32 mouse cellular contexts compared by ENCODE assay signal in genomic region chr10:48149875-48150274, GRCm38 (mm10).
"Had no signal": no experiment of that assay in that cellular context is flagged by ENCODE, and none has a peak within 500 bp of the region (broad histone marks: within the 10 kb centered on the region; RNA-seq: fewer than 3 reads in every experiment).

No protein-coding gene starts in this region.

- DNase-seq: left cerebral cortex, postnatal 4 days; liver; liver, embryonic 13.5 days; liver, postnatal 0 days; lung, adult 18-20 months; lung, adult 2 months; lung, embryonic 14.5 days; lung, postnatal 10 days; lung, postnatal 14 days; lung, postnatal 36 days; lung, postnatal 4 days; midbrain, embryonic 14.5 days had no signal

- H3K4me2 ChIP-seq: limb, embryonic 12.5 days; limb, embryonic 13.5 days; limb, embryonic 15.5 days; liver, embryonic 11.5 days; liver, embryonic 12.5 days; liver, embryonic 13.5 days; liver, embryonic 15.5 days; lung, embryonic 14.5 days; lung, embryonic 15.5 days; midbrain, embryonic 11.5 days; midbrain, embryonic 12.5 days; midbrain, embryonic 13.5 days; midbrain, embryonic 15.5 days; neural tube, embryonic 12.5 days had no signal

- H3K9ac ChIP-seq: limb, embryonic 12.5 days; limb, embryonic 13.5 days; limb, embryonic 15.5 days; liver, embryonic 12.5 days; liver, embryonic 13.5 days; liver, embryonic 14.5 days; liver, embryonic 15.5 days; liver, postnatal 0 days; lung, embryonic 14.5 days; lung, embryonic 15.5 days; midbrain, embryonic 12.5 days; midbrain, embryonic 13.5 days; midbrain, embryonic 15.5 days; neural tube, embryonic 12.5 days had no signal

- H3K4me1 ChIP-seq: limb, embryonic 10.5 days; limb, embryonic 12.5 days; limb, embryonic 13.5 days; limb, embryonic 15.5 days; liver, embryonic 12.5 days; liver, embryonic 13.5 days; liver, embryonic 15.5 days; lung, embryonic 15.5 days; megakaryocyte, embryonic 14.5 days; midbrain, embryonic 10.5 days; midbrain, embryonic 12.5 days; midbrain, embryonic 13.5 days; midbrain, embryonic 15.5 days; neural tube, embryonic 12.5 days had no signal

- H3K27me3 ChIP-seq: limb, embryonic 12.5 days; limb, embryonic 13.5 days; limb, embryonic 15.5 days; liver, embryonic 12.5 days; liver, embryonic 13.5 days; liver, embryonic 15.5 days; lung, embryonic 15.5 days; megakaryocyte, embryonic 14.5 days; midbrain, embryonic 12.5 days; midbrain, embryonic 13.5 days; midbrain, embryonic 15.5 days; neural tube, embryonic 12.5 days had no signal

- H3K36me3 ChIP-seq: limb, embryonic 10.5 days; limb, embryonic 12.5 days; limb, embryonic 13.5 days; limb, embryonic 15.5 days; liver, embryonic 12.5 days; liver, embryonic 13.5 days; liver, embryonic 15.5 days; lung, embryonic 15.5 days; midbrain, embryonic 10.5 days; midbrain, embryonic 12.5 days; midbrain, embryonic 13.5 days; midbrain, embryonic 15.5 days; neural tube, embryonic 12.5 days had no signal

- H3K27ac ChIP-seq: limb, embryonic 10.5 days; limb, embryonic 12.5 days; limb, embryonic 13.5 days; limb, embryonic 15.5 days; liver, embryonic 12.5 days; liver, embryonic 13.5 days; liver, embryonic 14.5 days; liver, embryonic 15.5 days; lung, embryonic 15.5 days; macrophage; midbrain, embryonic 10.5 days; midbrain, embryonic 12.5 days; midbrain, embryonic 13.5 days; midbrain, embryonic 15.5 days; neural tube, embryonic 12.5 days had no signal

- ATAC-seq: liver, embryonic 12.5 days; liver, postnatal 0 days; lung, postnatal 0 days; midbrain, embryonic 13.5 days; midbrain, embryonic 15.5 days; midbrain, embryonic 16.5 days had no signal

- H3K4me3 ChIP-seq: limb, embryonic 10.5 days; limb, embryonic 12.5 days; limb, embryonic 13.5 days; limb, embryonic 15.5 days; liver, embryonic 12.5 days; liver, embryonic 13.5 days; liver, embryonic 15.5 days; lung, embryonic 15.5 days; megakaryocyte, embryonic 14.5 days; midbrain, embryonic 10.5 days; midbrain, embryonic 12.5 days; midbrain, embryonic 13.5 days; midbrain, embryonic 15.5 days; myocyte; neural tube, embryonic 12.5 days had no signal

- H3K9me3 ChIP-seq: limb, embryonic 10.5 days; limb, embryonic 12.5 days; limb, embryonic 13.5 days; limb, embryonic 15.5 days; liver, embryonic 12.5 days; liver, embryonic 13.5 days; liver, embryonic 15.5 days; lung, embryonic 15.5 days; megakaryocyte, embryonic 14.5 days; midbrain, embryonic 10.5 days; midbrain, embryonic 12.5 days; midbrain, embryonic 13.5 days; midbrain, embryonic 15.5 days; neural tube, embryonic 12.5 days had no signal
